Mouse (Mus musculus): ENCODE measurements around the gene Dph1. TPM values are rescaled to one million over a fixed set of nuclear protein-coding genes. Genes with fewer than 3 reads are reported as not detected.

Gene Dph1
- total RNA-seq, 1 experiment from 2014 or later: 22.3 TPM

- DNase-seq: peak; percentile 77
These were observed 31.5 kb downstream of the Dph1 start for GRCm38 (mm10) chr11:75159564-75159963.

GRCm38 (mm10) chr11:75158432-75158831 lies 32.6 kb downstream of the Dph1 start:
- peak; percentile 48 for DNase-seq

DNA sequence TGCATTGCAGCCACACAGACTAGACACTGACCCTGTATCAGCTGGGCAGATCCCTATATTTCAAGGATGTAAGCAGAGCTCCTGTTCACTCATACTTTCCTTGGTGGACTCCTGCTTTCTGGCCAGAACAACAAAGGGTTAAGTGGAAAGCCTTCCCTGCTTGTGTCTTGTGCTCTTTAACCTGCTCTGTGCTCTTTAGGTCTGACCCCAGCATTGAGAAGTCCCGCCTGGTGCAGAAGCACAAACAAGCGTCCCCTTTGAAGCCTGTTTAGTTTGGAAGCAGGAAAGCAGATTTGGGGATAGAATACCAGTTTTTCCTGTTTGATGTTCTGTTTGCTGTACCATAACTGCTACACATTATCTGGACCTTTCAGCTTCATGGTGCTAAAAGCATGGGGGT lies 33.1 kb downstream of the Dph1 start:
- no peak for DNase-seq

DNA sequence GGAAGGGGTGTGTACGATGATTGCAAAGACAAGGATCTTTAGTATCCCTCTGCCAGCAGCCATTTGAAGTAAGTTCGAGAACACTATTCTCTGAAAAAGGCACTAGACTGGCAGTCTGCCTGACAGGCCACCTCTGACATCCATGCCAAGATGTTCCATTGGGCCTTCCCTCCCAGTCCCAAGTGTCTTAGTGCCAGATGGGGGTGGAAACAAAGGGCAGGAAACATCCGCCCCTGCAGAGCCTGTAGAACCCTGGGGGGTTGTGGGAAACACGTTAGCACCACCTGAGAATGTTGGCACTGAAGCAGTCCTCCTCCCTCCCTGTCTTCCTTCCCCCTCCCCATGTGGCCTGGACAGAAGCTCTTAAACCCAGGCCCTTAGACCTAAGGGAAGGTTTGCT lies 34.0 kb downstream of the Dph1 start:
- DNase-seq: no peak

- no peak for DNase-seq
These were observed 34.6 kb downstream of the Dph1 start for GRCm38 (mm10) chr11:75156416-75156815.

DNA sequence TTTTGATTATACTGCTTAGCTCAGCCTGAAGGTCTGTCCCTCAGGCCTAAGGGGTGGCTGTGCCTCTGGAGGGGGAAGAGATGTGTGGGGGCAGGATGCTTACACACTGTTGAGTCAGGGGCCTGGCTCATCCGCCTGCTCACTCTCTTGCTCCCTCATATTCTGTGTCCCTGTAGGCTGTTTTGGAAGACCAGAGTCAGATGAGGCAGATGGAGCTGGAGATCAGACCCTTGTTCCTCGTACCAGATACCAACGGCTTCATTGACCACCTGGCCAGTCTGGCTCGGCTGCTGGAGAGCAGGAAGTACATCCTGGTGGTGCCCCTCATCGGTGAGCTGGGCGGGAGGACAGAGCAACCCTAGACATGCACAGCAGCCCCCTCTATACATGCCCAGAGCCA lies 35.1 kb downstream of the Dph1 start:
- no peak for DNase-seq

DNA sequence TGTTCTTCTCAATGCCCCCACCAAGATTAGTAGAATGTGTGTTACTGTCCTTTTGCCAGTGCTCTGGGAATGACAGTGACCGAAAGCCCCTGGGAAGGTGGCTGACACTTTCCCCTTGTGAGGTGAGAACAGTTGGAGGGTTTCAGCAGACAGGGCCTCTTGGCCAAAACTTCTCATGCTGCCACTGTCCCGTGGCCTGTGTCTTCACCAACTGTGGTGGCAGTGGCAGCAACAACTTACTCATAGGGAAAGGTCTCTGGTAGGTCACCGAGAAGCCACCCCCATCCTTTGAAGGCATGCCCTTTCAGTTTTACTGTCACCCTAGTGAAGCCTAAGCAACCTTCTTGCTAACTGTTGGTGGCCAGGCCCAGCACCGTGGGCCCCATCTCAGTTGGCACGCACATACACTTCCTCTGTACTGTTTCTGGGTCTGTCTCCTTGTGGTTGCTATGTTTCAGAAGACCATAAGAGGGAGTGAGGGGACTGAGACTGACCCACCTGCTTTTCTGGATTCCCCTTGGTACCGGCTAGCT lies 36.9 kb downstream of the Dph1 start:
- DNase-seq: no peak

DNA sequence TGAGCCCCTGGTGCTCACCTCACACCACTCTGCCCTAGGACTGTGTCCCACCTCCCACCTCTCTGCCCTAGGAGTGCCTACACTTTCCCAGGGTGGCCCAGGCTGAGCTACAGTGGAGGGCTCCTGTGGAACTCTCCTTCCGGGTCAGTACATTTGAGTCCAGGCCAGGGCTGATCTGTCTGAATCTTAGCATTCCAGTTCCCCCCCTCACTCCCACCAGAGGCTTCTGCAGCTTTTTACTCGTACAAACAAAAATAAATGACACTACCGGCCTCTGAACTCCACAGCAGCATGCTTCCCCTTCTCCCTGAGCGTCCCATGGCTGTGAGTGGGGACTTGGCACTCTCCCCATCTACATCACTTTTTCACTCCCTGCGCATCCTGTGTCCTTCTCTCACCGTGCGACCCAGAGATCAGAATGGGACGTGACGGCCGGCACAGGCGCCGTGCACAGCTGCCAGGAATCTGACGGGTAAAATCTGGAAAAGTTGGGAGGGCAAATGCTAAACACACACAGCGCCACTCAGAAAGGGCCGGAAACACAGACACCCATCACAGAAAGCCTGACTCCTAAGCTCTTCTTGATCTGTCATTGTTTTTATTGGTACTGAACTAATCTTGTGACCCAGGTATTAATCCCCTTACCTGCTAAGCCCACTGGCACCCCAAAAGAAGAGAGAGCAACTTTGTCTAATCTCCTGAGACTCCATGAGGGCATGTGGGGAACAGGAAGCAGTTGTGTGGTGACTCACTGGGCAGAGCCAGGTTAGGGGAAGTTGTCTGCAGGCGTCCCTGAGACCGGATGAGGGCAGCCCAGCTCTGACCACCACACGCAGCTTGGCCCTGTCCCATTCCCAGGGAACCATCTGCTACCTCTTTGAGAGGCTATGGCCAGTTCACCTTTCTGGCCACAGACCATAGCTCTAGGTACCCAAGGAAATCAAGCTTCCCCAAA lies 38.2 kb downstream of the Dph1 start:
- no peak for DNase-seq

- DNase-seq: no peak
These were observed 40.7 kb downstream of the Dph1 start for GRCm38 (mm10) chr11:75150346-75150745.

- no peak for DNase-seq
These were observed 42.6 kb downstream of the Dph1 start for GRCm38 (mm10) chr11:75148332-75149035.

- DNase-seq: no peak
These were observed 43.2 kb downstream of the Dph1 start for GRCm38 (mm10) chr11:75147846-75148168.

- DNase-seq: peak; percentile 79
These were observed 43.8 kb downstream of the Dph1 start for GRCm38 (mm10) chr11:75147106-75147845.

GRCm38 (mm10) chr11:75145841-75146240 lies 45.2 kb downstream of the Dph1 start:
- DNase-seq: no peak

DNA sequence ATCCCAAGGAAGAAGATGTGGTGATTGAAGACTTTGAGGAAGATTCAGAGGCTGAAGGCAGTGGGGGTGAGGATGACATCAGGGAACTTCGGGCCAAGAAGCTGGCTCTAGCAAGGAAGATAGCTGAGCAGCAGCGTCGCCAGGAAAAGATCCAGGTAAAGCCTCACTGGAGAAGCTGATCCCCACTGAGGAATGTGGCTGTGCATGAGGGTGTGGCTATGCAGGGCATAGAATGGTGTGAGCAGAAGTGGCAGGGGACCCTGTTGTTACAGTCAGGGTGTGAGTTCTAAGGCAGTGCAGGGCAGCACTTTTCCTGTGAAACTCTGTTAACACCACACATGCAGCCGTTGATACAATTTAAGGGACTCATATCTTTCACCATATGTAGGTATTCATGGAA lies 48.3 kb downstream of the Dph1 start:
- DNase-seq: no peak

GRCm38 (mm10) chr11:75141913-75142312 lies 49.1 kb downstream of the Dph1 start:
- no peak for DNase-seq

- DNase-seq: no peak
These were observed 50.0 kb downstream of the Dph1 start for GRCm38 (mm10) chr11:75141038-75141437.

DNA sequence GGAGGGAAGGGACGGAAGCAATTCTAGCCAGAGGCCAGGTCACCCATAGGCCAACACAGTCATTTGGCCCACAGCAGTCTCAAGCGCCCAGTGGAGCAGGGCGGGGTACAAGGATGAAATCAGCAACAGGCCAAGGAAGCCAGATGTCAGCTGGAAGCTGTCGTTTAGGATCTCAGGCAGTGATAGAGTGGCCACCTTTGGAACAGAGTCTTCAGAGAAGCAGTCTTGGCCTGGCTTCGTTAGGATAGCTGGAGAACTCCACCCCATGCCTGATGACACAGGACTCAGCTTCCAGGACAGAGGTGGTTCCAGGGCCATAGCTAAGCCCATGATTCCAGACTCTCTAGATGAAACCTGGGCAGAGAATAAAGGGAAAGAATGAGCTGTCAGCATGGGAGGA lies 50.6 kb downstream of the Dph1 start:
- no peak for DNase-seq

DNA sequence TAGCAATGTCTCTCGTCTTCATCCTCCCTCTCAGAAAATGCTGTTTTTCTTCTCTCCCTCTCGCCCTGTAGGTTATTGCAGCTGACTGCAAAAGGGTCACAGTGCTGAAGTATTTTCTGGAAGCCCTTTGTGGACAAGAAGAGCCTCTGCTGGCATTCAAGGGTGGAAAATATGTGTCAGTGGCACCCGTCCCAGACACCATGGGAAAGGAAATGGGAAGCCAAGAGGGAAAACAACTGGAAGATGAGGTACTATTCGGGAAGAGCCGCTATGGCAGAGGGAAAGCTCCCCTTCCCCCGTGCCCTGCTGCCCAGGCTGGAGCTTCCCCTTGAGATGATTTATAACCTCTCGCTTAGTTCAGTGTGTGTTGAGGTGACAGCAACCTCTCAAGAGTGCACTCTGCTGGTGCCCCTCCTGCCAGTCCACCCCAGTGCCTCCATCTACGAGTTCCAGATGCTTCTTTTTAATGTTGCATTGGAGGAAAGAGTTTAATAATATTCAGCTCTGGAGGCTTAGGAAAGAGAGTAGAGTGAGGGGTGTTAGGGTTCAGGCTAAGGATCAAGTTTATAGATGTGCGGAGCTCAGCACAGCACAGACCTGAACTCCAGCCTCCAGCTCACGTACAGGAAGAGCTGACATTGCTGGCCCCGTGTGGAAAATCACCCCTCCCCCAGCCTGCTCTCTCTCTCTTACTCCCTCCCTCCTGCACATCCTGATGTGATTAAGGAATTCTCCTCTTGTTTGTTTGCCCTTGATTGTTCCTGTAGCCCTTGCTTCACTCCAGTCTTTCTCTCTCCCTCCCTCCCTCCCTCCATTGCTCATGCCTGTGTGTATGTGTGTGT lies 51.7 kb downstream of the Dph1 start:
- DNase-seq: peak; percentile 75

GRCm38 (mm10) chr11:75136666-75137398 lies 54.2 kb downstream of the Dph1 start:
- DNase-seq: peak; percentile 68

DNA sequence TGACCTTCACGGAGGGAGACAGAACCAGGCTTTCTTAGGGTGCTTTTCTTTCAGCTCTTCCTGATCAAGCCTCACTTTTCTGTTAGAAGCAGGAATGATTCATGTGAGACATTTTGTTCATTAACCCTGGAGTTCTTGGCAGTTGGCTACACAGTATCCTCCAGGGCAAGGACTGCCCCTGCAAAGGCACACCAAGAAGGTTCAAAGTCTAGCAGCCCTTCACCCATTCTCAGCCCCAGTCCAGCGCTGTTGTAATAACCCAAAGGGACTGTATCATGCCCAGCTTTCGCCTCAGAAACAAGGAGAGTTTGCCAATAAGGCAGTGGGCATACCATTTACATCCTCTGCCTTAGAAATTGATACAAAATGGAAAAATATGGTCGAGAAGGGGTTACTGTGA lies 55.7 kb downstream of the Dph1 start:
- no peak for DNase-seq

- no peak for DNase-seq
These were observed 56.5 kb downstream of the Dph1 start for GRCm38 (mm10) chr11:75134485-75135068.
